Comparison of ENCODE assay signal across 23 mouse cellular contexts in genomic region chr10:33946336-33946735, GRCm38 (mm10). TPM values are rescaled to one million over a fixed set of nuclear protein-coding genes. Genes with fewer than 3 reads are reported as not detected.
A peak's percentile ranks its signal among the peaks of the same experiment; 100 is the strongest.
DNase-seq lines count a peak whose midpoint lies in the region.
"Had no signal": no experiment of that assay in that cellular context is flagged by ENCODE, and none has a peak within 500 bp of the region (broad histone marks: within the 10 kb centered on the region; RNA-seq: fewer than 3 reads in every experiment).

No protein-coding gene starts in this region.

- DNase-seq in frontal cortex, postnatal 36 days (ENCODE audit: low spot score in 2 of 2) = peak; percentile 10 to 28
- DNase-seq in frontal cortex, postnatal 10 days (ENCODE audit: low spot score in 2 of 2) = no peak
- DNase-seq in layer of hippocampus, adult 8-10 months (ENCODE audit: low spot score in 2 of 2) = peak; percentile 8
- DNase-seq in layer of hippocampus, postnatal 25 days (ENCODE audit: extremely low spot score in 1 of 2, low spot score in 1 of 2) = no peak
- DNase-seq in right cerebral cortex, adult 18-20 months = peak; percentile 23
- no peak for DNase-seq in right cerebral cortex, postnatal 10 days (ENCODE audit: low spot score in 2 of 2)
- no peak for DNase-seq in embryo, embryonic 9.5 days (ENCODE audit: extremely low spot score)
- DNase-seq: adrenal gland, postnatal 10 days; adrenal gland, postnatal 36 days; B cell, adult 2 months; cerebellum, adult 11 months; cerebellum, adult 2 months; cerebellum, adult 9-11 months; cerebellum, postnatal 25 days; gastrocnemius, postnatal 10 days; gastrocnemius, postnatal 36 days; heart, adult 2 months; heart, postnatal 14 days; heart, postnatal 4 days had no signal

RNA-seq across cellular contexts. Expression of gene Zup1, which starts 4.7 kb away (rescaled TPM):
- total RNA-seq in layer of hippocampus, adult 8-10 months (2022) = 10 to 100 TPM; 15.7 to 23.6 (median 17.9) TPM
- 10 to 100 TPM; 12.3 to 12.9 TPM for total RNA-seq in layer of hippocampus, postnatal 25 days (2021)

RNA-seq across cellular contexts. Expression of gene Rsph4a, which starts 41.4 kb away (rescaled TPM):
- 1 to 10 TPM; 4.4 to 6.5 (median 5.9) TPM for total RNA-seq in layer of hippocampus, adult 8-10 months (2022)
- 1 to 10 TPM; 4.1 TPM for total RNA-seq in layer of hippocampus, postnatal 25 days (2021)
- total RNA-seq: CH12.LX; common myeloid progenitor, adult 5-6 weeks; gastrocnemius, adult 18-20 months; gastrocnemius, postnatal 10 days; gastrocnemius, postnatal 36 days; granulocyte monocyte progenitor cell, adult 5-6 weeks; heart, adult 2 months; heart, postnatal 4 days had no signal

Comparison
In these comparisons a context has a peak if more than half of its experiments do, and no peak if none do; other contexts are left out.
1. DNase-seq: peak in frontal cortex, postnatal 36 days (2 of 2), layer of hippocampus, adult 8-10 months (2 of 2) and right cerebral cortex, adult 18-20 months (single experiment); none in frontal cortex, postnatal 10 days (0 of 2), layer of hippocampus, postnatal 25 days (0 of 2), right cerebral cortex, postnatal 10 days (0 of 2) and embryo, embryonic 9.5 days (single experiment).